Mouse (Mus musculus) gastrocnemius, adult 8-10 months (tissue): ENCODE measurements around the gene Prpf8. TPM values are rescaled to one million over a fixed set of nuclear protein-coding genes. Genes with fewer than 3 reads are reported as not detected.
A peak's percentile ranks its signal among the peaks of the same experiment; 100 is the strongest.
"Not testable (repeated sequence)": the region's sequence is repeated elsewhere in the genome, so short reads cannot be mapped to it uniquely, and the experiment has no call there.

Experiments
- DNase-seq, 2 experiments: peaks; one replicate each; pipeline ENCODE4 v3.0.0; 2022; ENCODE audit warnings: low spot score in 2 of 2
- microRNA-seq: library from miRNA; unstranded; fragments of <30 nt; microRNA quantifications from one replicate; pipeline ENCODE4 v1.2.0, GENCODE M21; 2022
- total RNA-seq, 4 experiments: library from RNA; stranded (reverse); gene quantifications; 2 replicates each; pipeline ENCODE4 v1.2.4; 2022

Gene Prpf8
- total RNA-seq, 4 experiments from 2014 or later, result 73.7 to 90.1 (median 78.3) TPM

DNA sequence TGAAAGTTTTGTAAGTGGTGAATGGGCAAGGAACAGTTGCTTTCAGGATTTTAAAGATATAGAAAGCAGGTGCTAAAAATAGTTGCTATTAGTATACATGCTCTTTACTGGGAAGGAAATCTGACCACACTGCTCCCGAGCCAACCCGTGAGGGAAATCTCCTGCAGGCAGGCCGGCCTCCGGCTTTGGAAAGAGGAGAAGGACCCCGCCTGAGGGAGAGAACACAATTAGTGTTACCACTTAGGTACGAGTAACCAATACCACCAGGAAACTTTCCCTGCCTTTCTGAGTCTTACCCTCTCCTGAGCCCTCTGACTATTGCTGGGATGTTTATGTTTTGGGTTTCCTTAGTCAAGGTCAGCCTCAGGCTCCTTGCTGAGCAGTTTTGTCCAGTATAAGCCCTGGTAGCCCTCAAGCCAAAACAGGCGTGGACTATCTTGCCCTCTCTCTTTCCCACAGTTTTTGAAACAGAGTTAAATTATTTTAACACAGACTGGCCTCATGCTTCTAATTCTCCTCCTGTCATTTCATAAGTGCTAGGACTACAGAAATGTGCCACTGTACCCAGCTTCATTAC, 66.4 kb downstream of the Prpf8 start:
- no peak for DNase-seq

DNA sequence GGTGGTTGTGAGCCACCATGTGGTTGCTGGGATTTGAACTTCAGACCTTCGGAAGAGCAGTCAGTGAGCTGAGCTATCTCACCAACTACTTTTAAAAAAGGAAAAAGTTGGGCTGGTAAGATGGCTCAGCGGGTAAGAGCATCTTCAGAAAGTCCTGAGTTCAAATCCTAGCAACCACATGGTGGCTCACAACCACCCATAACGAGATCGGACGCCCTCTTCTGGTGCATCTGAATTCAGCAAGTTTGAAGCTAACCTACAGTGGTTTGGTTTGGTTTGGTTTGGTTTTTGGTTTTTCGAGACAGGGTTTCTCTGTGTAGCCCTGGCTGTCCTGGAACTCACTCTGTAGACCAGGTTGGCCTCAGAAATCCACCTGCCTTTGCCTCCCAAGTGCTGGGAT, 69.4 kb downstream of the Prpf8 start:
- not testable (repeated sequence) for DNase-seq

GRCm38 (mm10) chr11:75557142-75557541, 70.5 kb downstream of the Prpf8 start:
- no peak for DNase-seq

- no peak for DNase-seq
Measured at GRCm38 (mm10) chr11:75558101-75558500, 71.5 kb downstream of the Prpf8 start.

Small RNAs within 50 kb of the gene (microRNA-seq; reads per million reads assigned to microRNA genes)
- gene Mir22 (54,431 reads per million, percentile 98 among the genes with 10 or more reads in this experiment), gene Mir3971 (not detected)

Other genes starting within 250 kb of the Prpf8 start
- gene Rpa1, start 138.5 kb upstream of the Prpf8 start, total RNA-seq, result 10 to 100 TPM; 67.0 to 73.3 (median 70.6) TPM
- gene Smyd4, start 138.4 kb upstream of the Prpf8 start, total RNA-seq, result 1 to 10 TPM; 4.0 to 5.4 (median 4.7) TPM
- gene Serpinf1, start 64.1 kb upstream of the Prpf8 start, total RNA-seq, result 10 to 100 TPM; 21.1 to 74.1 (median 37.8) TPM
- under 1 TPM in 1 of 4 experiments, not detected in 3; 0.38 TPM for gene Serpinf2, start 47.2 kb upstream of the Prpf8 start, total RNA-seq
- 1 to 10 TPM; 5.2 to 7.0 (median 6.2) TPM for gene Wdr81, start 32.1 kb upstream of the Prpf8 start, total RNA-seq
- 1 to 10 TPM; 1.9 to 2.9 (median 2.4) TPM for gene Tlcd2, start 25.1 kb upstream of the Prpf8 start, total RNA-seq
- gene Rilp, start 23.3 kb downstream of the Prpf8 start, total RNA-seq, result 10 to 100 TPM; 28.7 to 34.0 (median 30.9) TPM
- 1 to 10 TPM; 1.6 to 2.8 (median 2.1) TPM for gene Scarf1, start 26.7 kb downstream of the Prpf8 start, total RNA-seq
- gene Slc43a2, start 44.9 kb downstream of the Prpf8 start, total RNA-seq, result 10 to 100 TPM; 22.0 to 28.2 (median 24.4) TPM
- 100 to 1,000 TPM; 153 to 214 (median 207) TPM for gene Pitpna, start 101.3 kb downstream of the Prpf8 start, total RNA-seq
- gene Inpp5k, start 144.2 kb downstream of the Prpf8 start, total RNA-seq, result 10 to 100 TPM; 20.2 to 25.3 (median 23.6) TPM
- 10 to 100 TPM; 29.7 to 34.7 (median 32.1) TPM for gene Myo1c, start 163.7 kb downstream of the Prpf8 start, total RNA-seq
- 10 to 100 TPM; 48.7 to 68.4 (median 50.0) TPM for gene Crk, start 192.4 kb downstream of the Prpf8 start, total RNA-seq
- 100 to 1,000 TPM; 440 to 558 (median 522) TPM for gene Ywhae, start 246.1 kb downstream of the Prpf8 start, total RNA-seq